Mouse (Mus musculus) heart, adult 2 months (tissue): ENCODE data around the gene Aarsd1. TPM values are rescaled to one million over a fixed set of nuclear protein-coding genes. Genes with fewer than 3 reads are reported as not detected.

Experiments used
- DNase-seq, 2 experiments: peaks; one replicate each; pipeline ENCODE4 v3.0.0; 2021
- H3K27ac ChIP-seq: fragments of 200-600 bp; 2 replicates; pipeline ENCODE4 v1.8.1; 2022
- H3K27me3 ChIP-seq: fragments of 200-500 bp; 2 replicates; pipeline ENCODE4 v1.6.1; 2012; ENCODE audit warnings: mild to moderate bottlenecking, low read length, inconsistent platforms, mixed read lengths; ENCODE audit not compliant: control insufficient read depth, insufficient read depth
- H3K36me3 ChIP-seq: fragments of 200-500 bp; 2 replicates; pipeline ENCODE4 v1.6.1; 2012; ENCODE audit warnings: low read length, inconsistent platforms; ENCODE audit not compliant: control insufficient read depth, insufficient read depth
- H3K4me1 ChIP-seq: fragments of 200-500 bp; 2 replicates; pipeline ENCODE4 v1.6.1; 2011; ENCODE audit warnings: low read length; ENCODE audit not compliant: control insufficient read depth, insufficient read depth
- H3K4me3 ChIP-seq: fragments of 200-600 bp; 2 replicates; pipeline ENCODE4 v1.8.1; 2022
- H3K79me2 ChIP-seq: fragments of 200-500 bp; replicated peaks from 2 replicates; pipeline ENCODE4 v1.6.1; 2012; ENCODE audit warnings: mild to moderate bottlenecking, inconsistent platforms, low read length, moderate library complexity, mixed read lengths; ENCODE audit not compliant: control insufficient read depth, insufficient read depth
- H3K9ac ChIP-seq: fragments of 200-500 bp; 2 replicates; pipeline ENCODE4 v1.6.1; 2012; ENCODE audit warnings: low read depth, mild to moderate bottlenecking, control low read depth, inconsistent platforms, low read length, mixed read lengths
- CTCF ChIP-seq: fragments of 200-600 bp; IDR thresholded peaks from 2 replicates; pipeline ENCODE4 v1.8.1; 2022; ENCODE audit warnings: antibody characterized with exemption, mild to moderate bottlenecking, moderate library complexity
- EP300 ChIP-seq: fragments of 200-500 bp; IDR thresholded peaks from 2 replicates; pipeline ENCODE4 v1.6.1; 2011; ENCODE audit warnings: low read depth, low read length, control low read depth; ENCODE audit not compliant: insufficient read depth
- POLR2A ChIP-seq: fragments of 200-500 bp; IDR thresholded peaks from 2 replicates; pipeline ENCODE4 v1.6.1; 2011; ENCODE audit warnings: mild to moderate bottlenecking, low read depth, low read length, control low read depth; ENCODE audit not compliant: insufficient read depth
- WGBS: fragments of 180-500 bp; shearing (Covaris S2); methylation state at CpG from one replicate; pipeline ENCODE4 v1.1.7; 2018; 5-methylcytosine and 5-hydroxymethylcytosine counted together
- intact Hi-C: fragments of 180-260 bp; cut with DNase I; formaldehyde crosslinking; loops from one replicate; pipeline ENCODE4 v1.15.1; 2025
- polyA plus RNA-seq: library from polyadenylated mRNA; depleted of rRNA; stranded (reverse); fragments of >200 nt; gene quantifications from 2 replicates; pipeline ENCODE4 v1.2.3, GENCODE M21; 2012
- total RNA-seq, 2 experiments: library from RNA; stranded (reverse); gene quantifications; 2 replicates each; pipeline ENCODE4 v1.2.3; 2021

The Aarsd1 gene
- total and polyA plus RNA-seq, 3 experiments, result 19.5 to 23.4 (median 23.0) TPM

DNA sequence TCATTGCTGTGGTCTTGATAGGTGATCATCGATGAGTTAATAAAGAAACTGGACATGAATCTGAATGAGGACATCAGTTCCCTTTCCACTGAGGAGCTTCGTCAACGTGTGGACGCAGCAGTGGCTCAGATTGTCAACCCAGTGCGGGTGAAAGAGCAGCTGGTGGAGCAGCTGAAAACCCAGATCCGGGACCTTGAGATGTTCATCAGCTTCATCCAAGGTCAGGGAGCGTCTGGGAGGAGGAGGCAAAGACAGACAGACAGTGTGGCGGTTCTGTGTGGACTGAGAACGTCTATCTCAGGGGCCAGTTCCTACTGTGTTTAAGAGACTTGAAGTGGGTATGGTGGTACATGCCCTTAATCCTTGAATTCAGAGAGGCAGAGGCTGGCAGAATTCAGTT lies 13.9 kb upstream of the Aarsd1 start:
- no peak for TF ChIP-seq CTCF
- no peak for TF ChIP-seq POLR2A
- no peak for TF ChIP-seq EP300

DNA sequence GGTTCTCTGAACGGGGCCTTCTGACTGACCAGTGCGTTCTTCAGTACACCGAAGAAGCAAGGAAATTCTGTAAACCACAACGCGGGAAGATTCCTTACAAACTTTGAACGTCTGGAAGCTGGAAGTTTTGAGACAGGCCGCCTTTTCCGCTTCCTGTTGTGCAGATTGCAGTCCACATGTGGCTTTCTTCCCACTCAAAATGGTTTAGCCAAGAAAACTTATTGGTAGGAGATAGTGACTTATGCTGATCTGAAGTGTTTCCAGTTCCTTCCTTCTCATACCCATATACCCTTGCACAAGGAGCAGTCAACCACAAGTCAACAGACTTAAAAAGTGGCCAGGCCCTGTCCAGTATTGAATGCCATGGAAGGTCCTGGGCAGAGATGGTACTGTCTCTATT lies 8.8 kb upstream of the Aarsd1 start:
- TF ChIP-seq POLR2A, result no peak
- no peak for TF ChIP-seq CTCF
- no peak for TF ChIP-seq EP300
- WGBS, result 21% methylated on average over 8 of the region's 8 CpGs
- peak overlapping the region; percentile 95 for H3K4me3 ChIP-seq
- peaks cover 4% of the 10 kb centered on the region; the same call in 1 of the 2 replicates for H3K36me3 ChIP-seq
- peaks cover 8% of the 10 kb centered on the region for H3K4me1 ChIP-seq
- intact Hi-C loops, result loop anchor here (2.0 kb wide), 1 partner anchor 15 kb away; no protein-coding TSS in a partner anchor
- H3K79me2 ChIP-seq, result 0 out of 2 replicates have a peak, but pooled peaks cover 1% of the 10 kb centered on the region
- no peak for DNase-seq
- no peaks in the 10 kb centered on the region for H3K27me3 ChIP-seq
- no peak overlapping the region for H3K27ac ChIP-seq
- no peak overlapping the region for H3K9ac ChIP-seq

More for the DNA sequence above, 13.9 kb upstream of the Aarsd1 start:
- H3K36me3 ChIP-seq, result peaks cover 2% of the 10 kb centered on the region
- H3K27ac ChIP-seq, result no peak overlapping the region
- H3K9ac ChIP-seq, result no peak overlapping the region
- no peaks in the 10 kb centered on the region for H3K79me2 ChIP-seq
- no peak overlapping the region for H3K4me3 ChIP-seq
- H3K27me3 ChIP-seq, result no peaks in the 10 kb centered on the region
- peaks cover under 1% of the 10 kb centered on the region; the same call in 1 of the 2 replicates for H3K4me1 ChIP-seq
- intact Hi-C loops, result no loop called here
- WGBS, result 89% methylated on average over 9 of the region's 9 CpGs
- DNase-seq, result no peak

DNA sequence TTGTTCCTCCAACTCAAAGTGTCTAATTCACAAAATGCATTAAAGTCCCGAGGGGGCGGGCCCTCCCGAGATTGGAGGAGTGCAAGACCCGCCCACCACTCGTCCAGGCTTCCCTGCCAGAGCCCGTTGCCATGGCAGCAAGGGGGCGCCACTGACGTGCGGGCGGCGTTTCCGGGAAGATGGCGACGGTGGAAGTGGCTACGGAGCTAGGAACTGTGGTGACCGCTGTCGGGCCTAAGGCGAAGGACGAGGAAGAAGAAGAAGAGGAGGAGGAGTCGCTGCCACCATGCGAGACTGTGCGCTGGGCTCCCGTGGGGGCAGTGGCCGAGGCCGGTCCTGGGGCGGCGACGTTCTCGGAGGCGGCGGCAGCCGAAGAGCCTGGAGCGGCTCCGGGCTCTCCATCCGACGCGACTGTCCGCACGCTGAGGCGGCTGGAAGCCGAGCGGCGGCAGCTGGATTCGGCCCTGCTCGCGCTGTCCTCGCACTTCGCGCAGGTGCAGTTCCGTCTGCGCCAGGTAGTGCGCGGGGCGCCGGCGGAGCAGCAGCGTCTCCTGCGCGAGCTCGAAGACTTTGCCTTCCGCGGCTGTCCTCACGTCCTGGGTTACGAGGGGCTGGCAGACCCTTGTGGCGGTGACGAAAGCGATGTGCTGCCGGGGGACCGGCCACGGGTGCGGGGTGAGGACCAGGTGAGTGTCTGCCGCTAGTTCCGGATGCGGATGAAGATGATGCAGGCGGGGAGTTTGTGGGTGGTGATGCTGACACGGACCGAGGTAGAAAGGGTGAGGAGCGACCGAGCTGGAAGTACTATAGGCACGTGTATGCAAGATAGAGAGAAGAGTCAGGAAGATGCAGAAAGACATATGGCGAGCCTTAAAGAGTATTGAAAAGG lies 7.8 kb upstream of the Aarsd1 start, which contains the start of the genes Rundc1 and Ptges3l:
Gene Rundc1, plus strand, starts transcription at position 161 of the 889 bp plus-strand sequence.
Gene Ptges3l, minus strand, starts transcription at position 409 of the 889 bp plus-strand sequence.
- peaks cover 8% of the 10 kb centered on the region for H3K4me1 ChIP-seq
- intact Hi-C loops, result no loop called here
- TF ChIP-seq POLR2A (peak; percentile 81), CTCF (peak; percentile 39), EP300 (no peak)
- WGBS, result under 1% methylated on average over 81 of the region's 81 CpGs
- H3K4me3 ChIP-seq, result peak within 1 kb of the TSS; percentile 95
- 0 out of 2 replicates have a peak, but pooled peaks cover 1% of the 10 kb centered on the region for H3K79me2 ChIP-seq
- peaks cover 4% of the 10 kb centered on the region; the same call in 1 of the 2 replicates for H3K36me3 ChIP-seq
- H3K27me3 ChIP-seq, result no peaks in the 10 kb centered on the region
- H3K9ac ChIP-seq, result peak within 1 kb of the TSS; percentile 91
- peak; percentile 98 to 99 for DNase-seq
- H3K27ac ChIP-seq, result peak within 1 kb of the TSS; percentile 91

DNA sequence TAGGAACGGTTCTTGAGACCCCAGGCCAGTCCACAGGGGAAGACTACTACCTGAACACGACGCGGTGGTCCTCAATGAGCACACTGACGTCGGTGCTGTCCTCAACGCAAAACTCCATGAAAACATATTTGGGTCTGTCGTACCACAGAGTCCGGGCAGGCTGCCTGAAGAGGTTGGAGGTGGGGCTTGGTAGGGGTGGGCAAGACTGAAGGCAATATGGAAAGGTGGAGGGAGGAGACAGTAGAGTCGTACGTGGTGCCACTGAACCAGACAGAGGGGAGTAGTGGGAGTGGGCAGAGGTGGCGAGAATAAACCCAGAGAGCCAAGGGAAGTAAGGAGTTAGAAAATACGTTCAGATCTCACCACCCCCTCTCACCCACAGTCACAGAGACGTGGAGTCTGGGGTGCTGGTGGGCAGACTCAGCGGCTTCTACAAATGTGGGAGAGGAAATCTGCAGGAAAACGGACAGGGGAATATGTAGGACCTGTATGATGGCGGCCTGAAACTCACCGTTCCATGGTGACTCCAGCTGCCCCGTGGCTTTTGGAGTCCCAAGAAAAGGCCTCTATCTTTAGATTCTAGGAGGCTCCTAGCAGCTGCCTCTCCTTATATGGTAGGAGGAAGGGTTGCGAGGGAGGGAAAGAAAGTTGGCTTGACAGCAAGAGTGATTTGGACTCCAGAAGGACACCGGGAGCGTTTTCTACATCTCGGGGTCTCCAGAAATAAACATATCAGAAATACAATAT lies 6.9 kb upstream of the Aarsd1 start, which contains the start of gene Gm27029:
Gene Gm27029, minus strand, starts transcription at position 692 of the 747 bp plus-strand sequence.
- WGBS, result 1% methylated on average over 23 of the region's 23 CpGs
- peaks cover 4% of the 10 kb centered on the region; the same call in 1 of the 2 replicates for H3K36me3 ChIP-seq

GRCm38 (mm10) chr11:101420148-101420547 lies 2.7 kb upstream of the Aarsd1 start:
- intact Hi-C loops, result no loop called here
- peaks cover 6% of the 10 kb centered on the region; the same call in 1 of the 2 replicates for H3K4me1 ChIP-seq
- H3K27me3 ChIP-seq, result no peaks in the 10 kb centered on the region
- 0 out of 2 replicates have a peak, but pooled peaks cover 1% of the 10 kb centered on the region for H3K79me2 ChIP-seq
- H3K9ac ChIP-seq, result no peak overlapping the region
- TF ChIP-seq CTCF (no peak), POLR2A (no peak), EP300 (no peak)
- DNase-seq, result no peak
- no peak overlapping the region for H3K27ac ChIP-seq
- H3K4me3 ChIP-seq, result no peak overlapping the region
- H3K36me3 ChIP-seq, result no peaks in the 10 kb centered on the region
- 78% methylated on average over 5 of the region's 5 CpGs for WGBS

More for the DNA sequence above, 6.9 kb upstream of the Aarsd1 start, which contains the start of gene Gm27029:
- Histone ChIP-seq H3K27me3 (no peaks in the 10 kb centered on the region), H3K4me1 (peaks cover 8% of the 10 kb centered on the region), H3K79me2 (0 out of 2 replicates have a peak, but pooled peaks cover 1% of the 10 kb centered on the region), H3K27ac (peak within 1 kb of the TSS; percentile 91), H3K4me3 (peak within 1 kb of the TSS; percentile 95), H3K9ac (peak within 1 kb of the TSS; percentile 91)
- peak; percentile 32 to 56 for DNase-seq
- intact Hi-C loops, result no loop called here
- TF ChIP-seq EP300 (peak; percentile 48; the same call in 1 of the 2 replicates), CTCF (no peak), POLR2A (peak; percentile 60; the same call in 1 of the 2 replicates)
